Mouse (Mus musculus): ENCODE data around the gene Cep131. TPM values are rescaled to one million over a fixed set of nuclear protein-coding genes. Genes with fewer than 3 reads are reported as not detected.
A peak's percentile ranks its signal among the peaks of the same experiment; 100 is the strongest.

The Cep131 gene
- polyA plus RNA-seq, 1 experiment from 2014 or later: 23.2 TPM

- H3K36me3 ChIP-seq: peaks cover 64% of the 10 kb centered on the region
- WGBS: 88% methylated on average over 13 of the region's 13 CpGs
- no peak overlapping the region for H3K27ac ChIP-seq
Measured at GRCm38 (mm10) chr11:120064006-120064667, 22.5 kb downstream of the Cep131 start.

GRCm38 (mm10) chr11:120063326-120063725 lies 23.3 kb downstream of the Cep131 start:
- 0 out of 2 replicates have a peak, but pooled peaks cover 3% of the 10 kb centered on the region for H3K4me1 ChIP-seq (replicated peaks)
- H3K9ac ChIP-seq: no peak overlapping the region
- H3K27me3 ChIP-seq: no peaks in the 10 kb centered on the region
- H3K36me3 ChIP-seq: peaks cover 59% of the 10 kb centered on the region
- H3K4me2 ChIP-seq: no peak overlapping the region
- ATAC-seq (ENCODE audit: low FRiP score): no peak
- H3K27ac ChIP-seq: no peak overlapping the region
- H3K4me3 ChIP-seq: no peak overlapping the region
- 85% methylated on average over 5 of the region's 5 CpGs for WGBS
- no peaks in the 10 kb centered on the region for H3K9me3 ChIP-seq

More at GRCm38 (mm10) chr11:120064006-120064667, 22.5 kb downstream of the Cep131 start:
- Histone ChIP-seq H3K4me2 (no peak overlapping the region), H3K9ac (no peak overlapping the region), H3K9me3 (no peaks in the 10 kb centered on the region), H3K4me1 (replicated peaks) (peaks cover 5% of the 10 kb centered on the region), H3K27me3 (no peaks in the 10 kb centered on the region), H3K4me3 (no peak overlapping the region)
- no peak for ATAC-seq (ENCODE audit: low FRiP score)

GRCm38 (mm10) chr11:120060634-120061033 lies 26.0 kb downstream of the Cep131 start:
- Histone ChIP-seq H3K4me2 (no peak overlapping the region), H3K36me3 (peaks cover 32% of the 10 kb centered on the region), H3K4me1 (replicated peaks) (0 out of 2 replicates have a peak, but pooled peaks cover 3% of the 10 kb centered on the region), H3K9ac (no peak overlapping the region), H3K4me3 (no peak overlapping the region), H3K9me3 (no peaks in the 10 kb centered on the region), H3K27me3 (no peaks in the 10 kb centered on the region), H3K27ac (no peak overlapping the region)
- WGBS: 89% methylated on average over 8 of the region's 8 CpGs
- ATAC-seq (ENCODE audit: low FRiP score): no peak

- peaks cover 3% of the 10 kb centered on the region; the same call in 1 of the 2 replicates for H3K27me3 ChIP-seq
- H3K27ac ChIP-seq: no peak overlapping the region
- H3K4me2 ChIP-seq: no peak overlapping the region
- H3K4me1 ChIP-seq (replicated peaks): peaks cover 6% of the 10 kb centered on the region
- no peak overlapping the region; the same call in 1 of the 2 replicates for H3K9ac ChIP-seq
- ATAC-seq (ENCODE audit: low FRiP score): no peak
- H3K4me3 ChIP-seq: no peak overlapping the region
- no peaks in the 10 kb centered on the region for H3K36me3 ChIP-seq
- 91% methylated on average over 12 of the region's 12 CpGs for WGBS
- no peaks in the 10 kb centered on the region for H3K9me3 ChIP-seq
Measured at GRCm38 (mm10) chr11:120055953-120056732, 30.5 kb downstream of the Cep131 start.

GRCm38 (mm10) chr11:120053846-120054245 lies 32.8 kb downstream of the Cep131 start:
- no peaks in the 10 kb centered on the region for H3K36me3 ChIP-seq
- H3K4me1 ChIP-seq (replicated peaks): peaks cover 14% of the 10 kb centered on the region
- ATAC-seq (ENCODE audit: low FRiP score): no peak
- H3K4me2 ChIP-seq: no peak overlapping the region
- no peak overlapping the region for H3K9ac ChIP-seq
- no peaks in the 10 kb centered on the region for H3K9me3 ChIP-seq
- 79% methylated on average over 4 of the region's 4 CpGs for WGBS
- H3K27me3 ChIP-seq: peaks cover 7% of the 10 kb centered on the region; the same call in 1 of the 2 replicates
- no peak overlapping the region for H3K27ac ChIP-seq
- no peak overlapping the region for H3K4me3 ChIP-seq

- Histone ChIP-seq H3K9me3 (no peaks in the 10 kb centered on the region), H3K27ac (no peak overlapping the region), H3K36me3 (no peaks in the 10 kb centered on the region), H3K27me3 (peaks cover 17% of the 10 kb centered on the region; the same call in 1 of the 2 replicates), H3K4me2 (no peak overlapping the region), H3K9ac (no peak overlapping the region), H3K4me3 (no peak overlapping the region), H3K4me1 (replicated peaks) (peaks cover 30% of the 10 kb centered on the region)
- WGBS: 71% methylated on average over 9 of the region's 9 CpGs
- ATAC-seq (ENCODE audit: low FRiP score): no peak
Measured at GRCm38 (mm10) chr11:120052274-120052673, 34.4 kb downstream of the Cep131 start.

GRCm38 (mm10) chr11:120051124-120051811 lies 35.4 kb downstream of the Cep131 start:
- 0 out of 2 replicates have a peak, but pooled peaks have one; percentile 17 for ATAC-seq (ENCODE audit: low FRiP score)

GRCm38 (mm10) chr11:120049067-120049466 lies 37.6 kb downstream of the Cep131 start:
- no peak for ATAC-seq (ENCODE audit: low FRiP score)
- Histone ChIP-seq H3K27ac (no peak overlapping the region), H3K4me1 (replicated peaks) (peaks cover 58% of the 10 kb centered on the region), H3K27me3 (peaks cover 14% of the 10 kb centered on the region; the same call in 1 of the 2 replicates), H3K4me3 (no peak overlapping the region), H3K9ac (no peak overlapping the region), H3K4me2 (0 out of 2 replicates have a peak overlapping the region, but pooled peaks have one; percentile 81), H3K9me3 (no peaks in the 10 kb centered on the region), H3K36me3 (no peaks in the 10 kb centered on the region)
- 86% methylated on average over 8 of the region's 8 CpGs for WGBS

More at GRCm38 (mm10) chr11:120051124-120051811, 35.4 kb downstream of the Cep131 start:
- Histone ChIP-seq H3K36me3 (no peaks in the 10 kb centered on the region), H3K4me3 (no peak overlapping the region), H3K4me2 (no peak overlapping the region), H3K27me3 (peaks cover 17% of the 10 kb centered on the region; the same call in 1 of the 2 replicates), H3K9ac (peak overlapping the region; percentile 44), H3K27ac (peak overlapping the region; percentile 37), H3K4me1 (replicated peaks) (peaks cover 36% of the 10 kb centered on the region), H3K9me3 (no peaks in the 10 kb centered on the region)
- 35% methylated on average over 14 of the region's 14 CpGs for WGBS

- Histone ChIP-seq H3K4me1 (replicated peaks) (peaks cover 65% of the 10 kb centered on the region), H3K4me3 (peak overlapping the region; percentile 69), H3K9ac (peak overlapping the region; percentile 92), H3K9me3 (no peaks in the 10 kb centered on the region), H3K4me2 (peak overlapping the region; percentile 81), H3K27ac (peak overlapping the region; percentile 95), H3K27me3 (peaks cover 14% of the 10 kb centered on the region; the same call in 1 of the 2 replicates), H3K36me3 (no peaks in the 10 kb centered on the region)
- WGBS: 1% methylated on average over 23 of the region's 23 CpGs
- peak; percentile 38 for ATAC-seq (ENCODE audit: low FRiP score)
Measured at GRCm38 (mm10) chr11:120048252-120048556, 38.4 kb downstream of the Cep131 start.

- peak overlapping the region; percentile 81 for H3K4me2 ChIP-seq
- H3K4me3 ChIP-seq: peak overlapping the region; percentile 69
- peaks cover 14% of the 10 kb centered on the region; the same call in 1 of the 2 replicates for H3K27me3 ChIP-seq
- peak overlapping the region; percentile 95 for H3K27ac ChIP-seq
- 7% methylated on average over 23 of the region's 23 CpGs for WGBS
- peak overlapping the region; percentile 92 for H3K9ac ChIP-seq
- peaks cover 68% of the 10 kb centered on the region for H3K4me1 ChIP-seq (replicated peaks)
- no peaks in the 10 kb centered on the region for H3K9me3 ChIP-seq
- peak; percentile 19 for ATAC-seq (ENCODE audit: low FRiP score)
- no peaks in the 10 kb centered on the region for H3K36me3 ChIP-seq
Measured at GRCm38 (mm10) chr11:120047531-120048251, 38.9 kb downstream of the Cep131 start.

GRCm38 (mm10) chr11:120046553-120047191 lies 40.0 kb downstream of the Cep131 start, which contains the start of gene Aatk:
Gene Aatk (minus strand): TSS chr11:120047167.
- Histone ChIP-seq H3K27ac (peak within 1 kb of the TSS; percentile 95), H3K4me2 (peak within 1 kb of the TSS; percentile 81), H3K4me1 (replicated peaks) (peaks cover 78% of the 10 kb centered on the region), H3K27me3 (peaks cover 14% of the 10 kb centered on the region; the same call in 1 of the 2 replicates), H3K9me3 (no peaks in the 10 kb centered on the region), H3K36me3 (no peaks in the 10 kb centered on the region), H3K9ac (peak within 1 kb of the TSS; percentile 92), H3K4me3 (peak within 1 kb of the TSS; percentile 69)
- ATAC-seq (ENCODE audit: low FRiP score): peak; percentile 21; the same call in 1 of the 2 replicates
- under 1% methylated on average over 59 of the region's 63 CpGs for WGBS

All from hindbrain, embryonic 13.5 days (tissue).